Mouse (Mus musculus) left cerebral cortex, adult 11 months (tissue): ENCODE results near the gene Tob2.

Experiments used
- DNase-seq: peaks from one replicate; pipeline ENCODE4 v3.0.0; 2022; ENCODE audit warnings: low spot score

Gene Tob2

GRCm38 (mm10) chr15:81810671-81811598, 47.7 kb downstream of the Tob2 start:
- DNase-seq: peak; percentile 99

- DNase-seq: peak; percentile 76
Observed at GRCm38 (mm10) chr15:81810150-81810549, 48.4 kb downstream of the Tob2 start.

- DNase-seq: no peak
Observed at GRCm38 (mm10) chr15:81809550-81809949, 49.0 kb downstream of the Tob2 start.

- DNase-seq: no peak
Observed at GRCm38 (mm10) chr15:81808799-81809198, 49.8 kb downstream of the Tob2 start.

GRCm38 (mm10) chr15:81806621-81807404, 51.8 kb downstream of the Tob2 start:
- DNase-seq: no peak

GRCm38 (mm10) chr15:81805624-81806023, 53.0 kb downstream of the Tob2 start:
- no peak for DNase-seq

- no peak for DNase-seq
Observed at GRCm38 (mm10) chr15:81804883-81805282, 53.7 kb downstream of the Tob2 start.

- DNase-seq: no peak
Observed at GRCm38 (mm10) chr15:81804172-81804571, 54.4 kb downstream of the Tob2 start.

GRCm38 (mm10) chr15:81803425-81803951, 55.1 kb downstream of the Tob2 start:
- no peak for DNase-seq

- DNase-seq: peak; percentile 64
Observed at GRCm38 (mm10) chr15:81802941-81803351, 55.6 kb downstream of the Tob2 start.

- peak; percentile 99 for DNase-seq
Observed at GRCm38 (mm10) chr15:81802001-81802890, 56.4 kb downstream of the Tob2 start, which contains the start of gene Tef. TSS of gene Tef (plus strand) at chr15:81802421.

GRCm38 (mm10) chr15:81800391-81800790, 58.2 kb downstream of the Tob2 start:
- no peak for DNase-seq

GRCm38 (mm10) chr15:81798421-81798820, 60.2 kb downstream of the Tob2 start:
- no peak for DNase-seq
